Mouse (Mus musculus): ENCODE results near the gene Cdh22.

DNA sequence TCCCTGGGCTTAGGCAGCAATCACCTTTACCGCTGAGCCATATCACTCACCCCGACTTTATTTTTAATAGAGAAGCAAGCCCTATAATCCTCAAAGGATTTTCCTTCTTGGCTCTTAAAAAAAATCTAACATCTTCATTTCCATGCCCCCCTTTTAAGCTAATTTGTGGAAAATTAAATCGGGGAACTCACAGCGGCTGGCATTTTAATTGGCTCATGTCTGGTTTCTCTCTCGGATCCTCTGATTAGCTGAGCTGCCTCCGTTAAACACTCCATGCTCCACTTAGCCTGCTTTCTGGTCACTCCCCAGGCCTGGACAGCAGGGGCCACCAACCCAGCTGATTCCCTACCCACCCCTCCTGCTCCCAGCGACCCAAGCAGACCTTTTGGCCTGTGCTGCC is 142.3 kb downstream of the Cdh22 start:
- no peak for TF ChIP-seq CTCF (IDR thresholded peaks at IDR 0.05; ENCODE audit: control insufficient read depth, insufficient read depth, low read length)
- no peak for TF ChIP-seq POLR2A (IDR thresholded peaks at IDR 0.05; ENCODE audit: borderline replicate concordance, control insufficient read depth, low read depth, low read length)

All from bone marrow, adult 2 months (tissue).